Mouse (Mus musculus): ENCODE measurements around the gene Pdzd8. TPM values are rescaled to one million over a fixed set of nuclear protein-coding genes. Genes with fewer than 3 reads are reported as not detected.
A peak's percentile ranks its signal among the peaks of the same experiment; 100 is the strongest.

Pdzd8 gene
- polyA plus RNA-seq (2015; fragmentation: Nextera tagmentation; extraction: Ambion mirVana) = 10.0 and 10.4 TPM in 2 replicates

- Histone ChIP-seq H3K4me2 (peak within 1 kb of the TSS; percentile 99), H3K4me3 (replicated peaks) (peak within 1 kb of the TSS; percentile 91), H3K9me3 (replicated peaks) (no peaks in the 10 kb centered on the region), H3K9ac (replicated peaks) (peak within 1 kb of the TSS; percentile 93), H3K4me1 (peaks cover 43% of the 10 kb centered on the region), H3K27ac (replicated peaks) (peak within 1 kb of the TSS; percentile 96), H3K27me3 (replicated peaks) (0 out of 2 replicates have a peak, but pooled peaks cover 2% of the 10 kb centered on the region), H3K36me3 (no peaks in the 10 kb centered on the region)
- peak; percentile 96 for ATAC-seq (ENCODE audit: low FRiP score)
- WGBS = under 1% methylated on average over 89 of the region's 91 CpGs
Observed at GRCm38 (mm10) chr19:59345658-59346283, at the start of gene Pdzd8. TSS of gene Pdzd8 (minus strand) at chr19:59345780.

GRCm38 (mm10) chr19:59393777-59394441 lies 48.3 kb upstream of the Pdzd8 start:
- H3K27me3 ChIP-seq (replicated peaks) = peaks cover 25% of the 10 kb centered on the region
- H3K4me3 ChIP-seq (replicated peaks) = no peak overlapping the region
- 15% methylated on average over 8 of the region's 8 CpGs for WGBS
- H3K4me2 ChIP-seq = no peak overlapping the region
- peak; percentile 80 for ATAC-seq (ENCODE audit: low FRiP score)
- H3K9me3 ChIP-seq (replicated peaks) = no peaks in the 10 kb centered on the region
- no peak overlapping the region for H3K9ac ChIP-seq (replicated peaks)
- H3K4me1 ChIP-seq = peaks cover 16% of the 10 kb centered on the region
- H3K36me3 ChIP-seq = no peaks in the 10 kb centered on the region
- H3K27ac ChIP-seq (replicated peaks) = no peak overlapping the region

GRCm38 (mm10) chr19:59388847-59389606 lies 43.4 kb upstream of the Pdzd8 start:
- H3K27me3 ChIP-seq (replicated peaks) = peaks cover 5% of the 10 kb centered on the region
- peaks cover 16% of the 10 kb centered on the region for H3K4me1 ChIP-seq
- H3K4me3 ChIP-seq (replicated peaks) = no peak overlapping the region
- no peak overlapping the region for H3K27ac ChIP-seq (replicated peaks)
- WGBS = 22% methylated on average over 15 of the region's 15 CpGs
- no peak overlapping the region for H3K9ac ChIP-seq (replicated peaks)
- H3K9me3 ChIP-seq (replicated peaks) = no peaks in the 10 kb centered on the region
- peak overlapping the region; percentile 26 for H3K4me2 ChIP-seq
- no peaks in the 10 kb centered on the region for H3K36me3 ChIP-seq
- peak; percentile 35; the same call in 1 of the 2 replicates for ATAC-seq (ENCODE audit: low FRiP score)

- WGBS = 13% methylated on average over 5 of the region's 5 CpGs
- H3K9me3 ChIP-seq (replicated peaks) = no peaks in the 10 kb centered on the region
- ATAC-seq (ENCODE audit: low FRiP score) = no peak
- H3K4me1 ChIP-seq = peaks cover 12% of the 10 kb centered on the region; the same call in 1 of the 2 replicates
- peaks cover 5% of the 10 kb centered on the region for H3K27me3 ChIP-seq (replicated peaks)
- H3K4me3 ChIP-seq (replicated peaks) = no peak overlapping the region
- no peak overlapping the region for H3K27ac ChIP-seq (replicated peaks)
- 0 out of 2 replicates have a peak overlapping the region, but pooled peaks have one; percentile 26 for H3K4me2 ChIP-seq
- H3K9ac ChIP-seq (replicated peaks) = no peak overlapping the region
- no peaks in the 10 kb centered on the region for H3K36me3 ChIP-seq
Observed at GRCm38 (mm10) chr19:59388399-59388798, 42.8 kb upstream of the Pdzd8 start.

- Histone ChIP-seq H3K27ac (replicated peaks) (no peak overlapping the region), H3K27me3 (replicated peaks) (peaks cover 5% of the 10 kb centered on the region), H3K4me3 (replicated peaks) (no peak overlapping the region), H3K4me1 (peaks cover 12% of the 10 kb centered on the region; the same call in 1 of the 2 replicates), H3K36me3 (no peaks in the 10 kb centered on the region), H3K4me2 (no peak overlapping the region), H3K9me3 (replicated peaks) (no peaks in the 10 kb centered on the region), H3K9ac (replicated peaks) (no peak overlapping the region)
- no peak for ATAC-seq (ENCODE audit: low FRiP score)
- 52% methylated on average over 1 of the region's 1 CpGs for WGBS
Observed at GRCm38 (mm10) chr19:59387178-59387577, 41.6 kb upstream of the Pdzd8 start.

GRCm38 (mm10) chr19:59384582-59385495 lies 39.3 kb upstream of the Pdzd8 start:
- Histone ChIP-seq H3K9me3 (replicated peaks) (no peaks in the 10 kb centered on the region), H3K4me3 (replicated peaks) (no peak overlapping the region), H3K36me3 (no peaks in the 10 kb centered on the region), H3K4me1 (peaks cover 12% of the 10 kb centered on the region; the same call in 1 of the 2 replicates), H3K27me3 (replicated peaks) (no peaks in the 10 kb centered on the region), H3K27ac (replicated peaks) (no peak overlapping the region), H3K4me2 (no peak overlapping the region), H3K9ac (replicated peaks) (no peak overlapping the region)
- ATAC-seq (ENCODE audit: low FRiP score) = no peak
- whole genome bisulfite sequencing = 94% methylated on average over 7 of the region's 7 CpGs

GRCm38 (mm10) chr19:59382416-59382917 lies 36.9 kb upstream of the Pdzd8 start:
- Histone ChIP-seq H3K36me3 (no peaks in the 10 kb centered on the region), H3K4me1 (no peaks in the 10 kb centered on the region), H3K4me2 (no peak overlapping the region), H3K27ac (replicated peaks) (no peak overlapping the region), H3K4me3 (replicated peaks) (no peak overlapping the region), H3K27me3 (replicated peaks) (no peaks in the 10 kb centered on the region), H3K9ac (replicated peaks) (no peak overlapping the region), H3K9me3 (replicated peaks) (no peaks in the 10 kb centered on the region)
- no peak for ATAC-seq (ENCODE audit: low FRiP score)

GRCm38 (mm10) chr19:59379995-59380394 lies 34.4 kb upstream of the Pdzd8 start:
- Histone ChIP-seq H3K27ac (replicated peaks) (no peak overlapping the region), H3K4me2 (no peak overlapping the region), H3K36me3 (no peaks in the 10 kb centered on the region), H3K4me1 (no peaks in the 10 kb centered on the region), H3K27me3 (replicated peaks) (no peaks in the 10 kb centered on the region), H3K9me3 (replicated peaks) (no peaks in the 10 kb centered on the region), H3K4me3 (replicated peaks) (no peak overlapping the region), H3K9ac (replicated peaks) (no peak overlapping the region)
- ATAC-seq (ENCODE audit: low FRiP score) = no peak
- WGBS = 41% methylated on average over 1 of the region's 1 CpGs

- WGBS = 91% methylated on average over 2 of the region's 2 CpGs
- Histone ChIP-seq H3K27me3 (replicated peaks) (no peaks in the 10 kb centered on the region), H3K9ac (replicated peaks) (no peak overlapping the region), H3K9me3 (replicated peaks) (no peaks in the 10 kb centered on the region), H3K4me2 (no peak overlapping the region), H3K4me3 (replicated peaks) (no peak overlapping the region), H3K27ac (replicated peaks) (no peak overlapping the region), H3K36me3 (no peaks in the 10 kb centered on the region), H3K4me1 (no peaks in the 10 kb centered on the region)
- no peak for ATAC-seq (ENCODE audit: low FRiP score)
Observed at GRCm38 (mm10) chr19:59376481-59376880, 30.9 kb upstream of the Pdzd8 start.

- Histone ChIP-seq H3K27ac (replicated peaks) (no peak overlapping the region), H3K9ac (replicated peaks) (no peak overlapping the region)
- 89% methylated on average over 6 of the region's 6 CpGs for WGBS
Observed at GRCm38 (mm10) chr19:59374940-59375339, 29.4 kb upstream of the Pdzd8 start.

GRCm38 (mm10) chr19:59372928-59373327 lies 27.3 kb upstream of the Pdzd8 start:
- no peak overlapping the region for H3K4me3 ChIP-seq (replicated peaks)
- H3K27ac ChIP-seq (replicated peaks) = no peak overlapping the region
- no peaks in the 10 kb centered on the region for H3K9me3 ChIP-seq (replicated peaks)
- H3K9ac ChIP-seq (replicated peaks) = no peak overlapping the region
- no peaks in the 10 kb centered on the region for H3K36me3 ChIP-seq
- no peaks in the 10 kb centered on the region for H3K27me3 ChIP-seq (replicated peaks)
- H3K4me1 ChIP-seq = no peaks in the 10 kb centered on the region
- WGBS = 83% methylated on average over 4 of the region's 4 CpGs
- ATAC-seq (ENCODE audit: low FRiP score) = no peak
- H3K4me2 ChIP-seq = no peak overlapping the region

More at GRCm38 (mm10) chr19:59374940-59375339, 29.4 kb upstream of the Pdzd8 start:
- Histone ChIP-seq H3K9me3 (replicated peaks) (no peaks in the 10 kb centered on the region), H3K27me3 (replicated peaks) (no peaks in the 10 kb centered on the region), H3K36me3 (no peaks in the 10 kb centered on the region), H3K4me3 (replicated peaks) (no peak overlapping the region), H3K4me1 (no peaks in the 10 kb centered on the region), H3K4me2 (no peak overlapping the region)
- ATAC-seq (ENCODE audit: low FRiP score) = no peak
